Mouse (Mus musculus) midbrain, embryonic 11.5 days (tissue): Measurements from ENCODE around the gene Col20a1. TPM values are rescaled to one million over a fixed set of nuclear protein-coding genes. Genes with fewer than 3 reads are reported as not detected.

Source experiments
- ATAC-seq: fragments of 200-750 bp; cut with Nextera tagmentation; 2 replicates; pipeline ENCODE4 v1.8.0; 2017; ENCODE audit warnings: moderate TSS enrichment, moderate library complexity; ENCODE audit not compliant: low FRiP score
- DNase-seq: peaks from one replicate; pipeline ENCODE4 v3.0.0; 2015; ENCODE audit warnings: low spot score; ENCODE audit errors: missing footprints
- H3K27ac ChIP-seq: fragments of 300-500 bp; sonication (generic); 2 replicates; pipeline ENCODE4 v1.5.1; 2014; ENCODE audit warnings: low read depth, low read length
- H3K27me3 ChIP-seq: fragments of 300-500 bp; sonication (generic); 2 replicates; pipeline ENCODE4 v1.6.1; 2014; ENCODE audit warnings: mild to moderate bottlenecking, low read length, moderate library complexity, mixed read lengths; ENCODE audit not compliant: control insufficient read depth, insufficient read depth
- H3K36me3 ChIP-seq: fragments of 300-500 bp; sonication (generic); 2 replicates; pipeline ENCODE4 v1.6.1; 2014; ENCODE audit warnings: mild to moderate bottlenecking, low read length, moderate library complexity, mixed read lengths; ENCODE audit not compliant: control insufficient read depth, insufficient read depth
- H3K4me1 ChIP-seq: fragments of 300-500 bp; sonication (generic); 2 replicates; pipeline ENCODE4 v1.6.1; 2014; ENCODE audit warnings: low read length; ENCODE audit not compliant: control insufficient read depth, insufficient read depth
- H3K4me2 ChIP-seq: fragments of 300-500 bp; sonication (generic); 2 replicates; pipeline ENCODE4 v1.6.1; 2014; ENCODE audit warnings: mild to moderate bottlenecking, moderate library complexity
- H3K4me3 ChIP-seq: fragments of 300-500 bp; sonication (generic); 2 replicates; pipeline ENCODE4 v1.5.1; 2014; ENCODE audit warnings: low read depth, low read length
- H3K9ac ChIP-seq: fragments of 300-500 bp; sonication (generic); 2 replicates; pipeline ENCODE4 v1.6.1; 2014; ENCODE audit warnings: low read length
- H3K9me3 ChIP-seq: fragments of 300-500 bp; sonication (generic); 2 replicates; pipeline ENCODE4 v1.6.1; 2016; ENCODE audit warnings: low read length; ENCODE audit not compliant: control insufficient read depth
- WGBS: fragments of 180-500 bp; shearing (Covaris S2); extraction: QIAGEN DNeasy Blood & Tissue Kit; methylation state at CpG from one replicate; pipeline ENCODE4 v1.1.7; 2014; 5-methylcytosine and 5-hydroxymethylcytosine counted together
- polyA plus RNA-seq: library from polyadenylated mRNA; unstranded; fragments of >200 nt; fragmentation: Nextera tagmentation; extraction: Ambion mirVana; gene quantifications from 2 replicates; pipeline ENCODE4 v1.2.1, GENCODE M21; 2014

The Col20a1 gene
- 0.18 and 0.26 TPM in 2 replicates for polyA plus RNA-seq

DNA sequence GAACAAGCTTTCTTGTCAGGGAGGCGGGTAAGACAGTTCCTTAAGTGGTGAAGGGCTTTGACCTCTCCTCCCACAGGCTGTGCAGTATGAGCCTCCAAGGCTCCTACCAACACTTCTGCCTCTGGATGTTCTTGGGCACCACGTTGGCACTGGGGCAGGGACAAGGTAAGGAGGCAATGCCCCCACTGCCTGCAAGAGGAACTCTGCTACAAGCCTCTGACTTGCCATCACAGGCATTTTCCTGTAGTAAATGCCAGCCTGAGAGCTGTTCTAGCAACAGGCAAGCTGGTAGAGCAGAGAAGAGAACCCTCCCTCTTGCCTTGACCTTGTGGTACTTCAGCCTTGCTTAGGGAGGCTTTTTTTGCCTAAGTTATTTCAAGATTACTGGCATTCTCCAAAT lies at the start of gene Col20a1:
Gene Col20a1 (plus strand): TSS at position 87 of the 400 bp plus-strand sequence.
- H3K4me2 ChIP-seq: no peak within 1 kb of the TSS
- ATAC-seq: no peak
- no peaks in the 10 kb centered on the region for H3K9me3 ChIP-seq
- WGBS: 48% methylated on average over 2 of the region's 2 CpGs
- no peak within 1 kb of the TSS for H3K27ac ChIP-seq
- no peak within 1 kb of the TSS for H3K4me3 ChIP-seq
- H3K36me3 ChIP-seq: peaks cover 6% of the 10 kb centered on the region
- H3K27me3 ChIP-seq: no peaks in the 10 kb centered on the region
- H3K4me1 ChIP-seq: peaks cover 7% of the 10 kb centered on the region
- H3K9ac ChIP-seq: no peak within 1 kb of the TSS
- peak; percentile 56 for DNase-seq

DNA sequence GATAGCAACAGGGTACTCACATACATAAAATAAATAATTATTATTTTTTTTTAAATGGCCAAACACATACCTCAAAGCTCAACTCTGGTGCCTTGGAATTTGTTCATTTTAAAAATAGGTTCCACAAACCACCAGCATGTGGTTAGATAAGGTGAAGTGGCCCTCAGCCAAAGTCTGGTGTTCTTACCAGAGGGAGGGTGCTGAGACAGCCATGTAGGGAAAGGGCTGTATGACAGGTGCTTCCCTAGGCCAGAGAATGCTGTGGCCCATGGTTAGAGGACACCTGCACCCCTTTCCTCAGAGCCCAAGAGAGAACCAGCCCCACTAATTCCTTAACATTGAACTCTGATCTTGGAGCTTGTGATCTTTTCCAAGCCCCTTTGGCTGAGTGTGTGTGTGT lies 46.1 kb upstream of the Col20a1 start:
- no peak for DNase-seq
- Histone ChIP-seq H3K27me3 (no peaks in the 10 kb centered on the region), H3K4me1 (no peaks in the 10 kb centered on the region), H3K36me3 (no peaks in the 10 kb centered on the region), H3K4me2 (no peak overlapping the region), H3K9ac (no peak overlapping the region), H3K27ac (no peak overlapping the region), H3K9me3 (no peaks in the 10 kb centered on the region), H3K4me3 (no peak overlapping the region)
- ATAC-seq: no peak

DNA sequence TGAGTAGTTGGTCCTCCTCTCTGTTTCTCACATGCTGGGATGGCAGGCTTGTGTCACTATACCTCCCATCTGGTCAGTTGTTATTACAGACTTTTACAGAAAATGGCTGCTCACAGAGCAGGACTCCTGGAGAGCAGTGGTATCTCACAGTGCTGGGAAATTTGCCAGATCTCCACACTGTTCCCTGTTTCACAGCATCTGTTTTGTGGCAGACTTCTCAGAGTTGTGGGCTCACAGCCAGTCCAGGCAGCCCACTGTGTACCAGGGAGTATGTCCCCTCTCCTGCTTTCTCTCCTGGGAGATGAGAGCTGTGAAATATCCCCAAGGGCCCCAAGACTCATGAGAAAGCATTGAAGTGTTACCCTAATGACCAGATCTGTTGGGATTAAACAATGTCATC lies 44.5 kb upstream of the Col20a1 start:
- no peak for DNase-seq

DNA sequence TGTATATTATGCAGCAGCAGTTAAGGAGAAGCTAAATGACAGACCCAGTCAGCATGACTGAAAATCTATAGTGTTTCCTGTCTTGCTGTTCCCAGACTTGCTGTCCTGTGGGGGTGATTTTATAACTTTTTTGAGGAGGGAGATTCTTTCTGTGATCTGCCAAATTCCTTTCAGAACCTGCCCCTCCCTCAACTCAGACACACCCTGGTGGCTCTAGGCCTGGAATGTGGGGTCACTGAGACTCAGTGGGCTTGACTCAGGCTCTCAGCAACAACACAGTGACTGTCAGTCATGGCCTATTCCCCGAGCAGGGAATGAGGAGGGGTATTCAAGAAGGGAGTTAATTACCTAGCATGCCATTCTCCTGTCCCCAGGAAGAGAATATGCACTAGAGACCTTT lies 36.4 kb upstream of the Col20a1 start:
- no peaks in the 10 kb centered on the region for H3K27me3 ChIP-seq
- H3K4me3 ChIP-seq: no peak overlapping the region
- no peak overlapping the region for H3K9ac ChIP-seq
- ATAC-seq: no peak
- no peaks in the 10 kb centered on the region for H3K9me3 ChIP-seq
- DNase-seq: no peak
- WGBS: 16% methylated on average over 1 of the region's 1 CpGs
- H3K27ac ChIP-seq: no peak overlapping the region
- no peak overlapping the region for H3K4me2 ChIP-seq
- H3K4me1 ChIP-seq: peaks cover 36% of the 10 kb centered on the region
- H3K36me3 ChIP-seq: no peaks in the 10 kb centered on the region

More for the DNA sequence above, 44.5 kb upstream of the Col20a1 start:
- ATAC-seq: no peak
- Histone ChIP-seq H3K27ac (no peak overlapping the region), H3K36me3 (no peaks in the 10 kb centered on the region), H3K4me2 (no peak overlapping the region), H3K4me1 (no peaks in the 10 kb centered on the region), H3K27me3 (no peaks in the 10 kb centered on the region), H3K9me3 (no peaks in the 10 kb centered on the region), H3K4me3 (no peak overlapping the region), H3K9ac (no peak overlapping the region)

- H3K4me2 ChIP-seq: peak overlapping the region; percentile 90
- DNase-seq (peak; percentile 92), ATAC-seq (peak; percentile 50)
- H3K27ac ChIP-seq: peak overlapping the region; percentile 95
- no peaks in the 10 kb centered on the region for H3K9me3 ChIP-seq
- H3K9ac ChIP-seq: peak overlapping the region; percentile 74
- H3K4me1 ChIP-seq: peaks cover 37% of the 10 kb centered on the region
- peak overlapping the region; percentile 65 for H3K4me3 ChIP-seq
- 11% methylated on average over 9 of the region's 9 CpGs for WGBS
- H3K36me3 ChIP-seq: no peaks in the 10 kb centered on the region
- H3K27me3 ChIP-seq: no peaks in the 10 kb centered on the region
Observed at GRCm38 (mm10) chr2:180952731-180953171, 33.6 kb upstream of the Col20a1 start.

DNA sequence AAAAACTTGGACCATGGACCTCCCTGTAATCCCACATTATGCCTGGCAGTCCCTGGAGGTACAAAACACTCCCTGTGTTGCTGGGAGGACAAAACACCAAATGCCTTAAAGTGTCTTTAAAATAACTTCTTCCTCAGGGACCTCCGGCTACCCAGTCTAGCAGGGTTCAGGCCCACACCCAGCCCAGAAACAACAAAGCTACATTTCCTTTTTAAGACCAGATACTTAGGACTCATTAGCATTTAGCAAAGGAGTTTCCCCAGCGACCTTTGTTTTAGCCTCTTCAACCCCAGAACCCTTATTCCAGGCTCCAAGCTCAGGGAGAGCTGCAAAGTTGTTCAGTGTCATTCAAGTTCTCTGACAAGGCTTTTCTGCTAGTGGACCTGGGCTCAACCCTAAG lies 32.7 kb upstream of the Col20a1 start:
- 8% methylated on average over 2 of the region's 2 CpGs for WGBS
- ATAC-seq (no peak), DNase-seq (no peak)
- Histone ChIP-seq H3K27ac (peak overlapping the region; percentile 95), H3K4me1 (peaks cover 37% of the 10 kb centered on the region), H3K4me3 (peak overlapping the region; percentile 65), H3K36me3 (no peaks in the 10 kb centered on the region), H3K9me3 (no peaks in the 10 kb centered on the region), H3K4me2 (peak overlapping the region; percentile 90), H3K9ac (peak overlapping the region; percentile 74), H3K27me3 (no peaks in the 10 kb centered on the region)

GRCm38 (mm10) chr2:180954061-180955047 lies 32.0 kb upstream of the Col20a1 start, which contains the start of gene Nkain4:
Gene Nkain4 (minus strand): TSS chr2:180954699.
- WGBS: under 1% methylated on average over 52 of the region's 52 CpGs

GRCm38 (mm10) chr2:180959605-180960004 lies 26.7 kb upstream of the Col20a1 start:
- WGBS: 82% methylated on average over 7 of the region's 7 CpGs

More at GRCm38 (mm10) chr2:180954061-180955047, 32.0 kb upstream of the Col20a1 start, which contains the start of gene Nkain4:
- Histone ChIP-seq H3K27ac (peak within 1 kb of the TSS; percentile 95), H3K36me3 (no peaks in the 10 kb centered on the region), H3K4me3 (peak within 1 kb of the TSS; percentile 65), H3K27me3 (no peaks in the 10 kb centered on the region), H3K4me1 (peaks cover 35% of the 10 kb centered on the region), H3K4me2 (peak within 1 kb of the TSS; percentile 90), H3K9me3 (no peaks in the 10 kb centered on the region), H3K9ac (peak within 1 kb of the TSS; percentile 74)
- DNase-seq (peak; percentile 96), ATAC-seq (peak; percentile 95)

GRCm38 (mm10) chr2:180960187-180960586 lies 26.1 kb upstream of the Col20a1 start:
- Histone ChIP-seq H3K4me3 (no peak overlapping the region), H3K36me3 (no peaks in the 10 kb centered on the region), H3K9ac (no peak overlapping the region), H3K4me1 (0 out of 2 replicates have a peak, but pooled peaks cover 2% of the 10 kb centered on the region), H3K27me3 (no peaks in the 10 kb centered on the region), H3K27ac (no peak overlapping the region), H3K4me2 (no peak overlapping the region), H3K9me3 (no peaks in the 10 kb centered on the region)
- 75% methylated on average over 3 of the region's 3 CpGs for WGBS
- ATAC-seq (no peak), DNase-seq (no peak)

More at GRCm38 (mm10) chr2:180959605-180960004, 26.7 kb upstream of the Col20a1 start:
- H3K36me3 ChIP-seq: no peaks in the 10 kb centered on the region
- no peaks in the 10 kb centered on the region for H3K27me3 ChIP-seq
- no peak overlapping the region for H3K4me3 ChIP-seq
- DNase-seq (no peak), ATAC-seq (no peak)
- no peak overlapping the region for H3K9ac ChIP-seq
- no peak overlapping the region for H3K27ac ChIP-seq
- no peaks in the 10 kb centered on the region for H3K9me3 ChIP-seq
- peaks cover 6% of the 10 kb centered on the region; the same call in 1 of the 2 replicates for H3K4me1 ChIP-seq
- no peak overlapping the region for H3K4me2 ChIP-seq
